Mouse (Mus musculus): ENCODE results near the gene 4430402I18Rik.

DNA sequence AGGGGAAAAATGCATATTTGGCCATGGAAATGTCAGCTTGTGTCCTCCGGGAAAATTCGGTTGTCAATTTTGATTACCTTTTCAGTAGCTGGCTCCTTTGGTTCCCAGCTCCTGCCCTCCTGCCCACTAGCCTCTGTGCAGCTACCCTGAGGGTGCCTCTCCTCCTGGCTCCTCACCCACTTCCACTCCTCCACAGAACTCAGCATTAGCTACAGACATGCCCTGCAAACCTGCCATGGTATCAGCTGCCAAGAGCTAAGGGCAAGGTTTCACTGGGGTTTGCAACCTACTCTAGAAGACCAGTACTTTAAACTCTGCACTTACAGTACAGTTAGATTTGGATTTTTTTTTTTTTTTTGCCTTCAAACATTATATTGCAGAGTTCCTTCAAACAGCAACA, 88.1 kb downstream of the 4430402I18Rik start:
- TF ChIP-seq CTCF (conservative IDR thresholded peaks at IDR 0.05; ENCODE audit: insufficient read depth, insufficient read length, low read depth, low read length) = no peak
- no peak for TF ChIP-seq POLR2A (IDR thresholded peaks at IDR 0.05; ENCODE audit: low read depth, low read length)
